22 mouse cellular contexts compared by ENCODE assay signal in genomic region chr12:100742468-100742867, GRCm38 (mm10). TPM values are rescaled to one million over a fixed set of nuclear protein-coding genes. Genes with fewer than 3 reads are reported as not detected.
DNase-seq lines count a peak whose midpoint lies in the region; ATAC-seq lines count a peak whose summit lies in the region.
"Had no signal": no experiment of that assay in that cellular context is flagged by ENCODE, and none has a peak within 500 bp of the region (broad histone marks: within the 10 kb centered on the region; RNA-seq: fewer than 3 reads in every experiment).

No protein-coding gene starts in this region.

- H3K27me3 ChIP-seq in heart, embryonic 10.5 days (ENCODE audit: insufficient read depth, poor library complexity, severe bottlenecking): no peaks in the 10 kb centered on the region
- H3K27me3 ChIP-seq: embryonic facial prominence, embryonic 13.5 days; embryonic facial prominence, embryonic 15.5 days; forebrain, embryonic 12.5 days had no signal

- no peaks in the 10 kb centered on the region for H3K36me3 ChIP-seq in heart, embryonic 10.5 days
- H3K36me3 ChIP-seq: embryonic facial prominence, embryonic 13.5 days; embryonic facial prominence, embryonic 15.5 days; forebrain, embryonic 10.5 days; forebrain, embryonic 12.5 days had no signal

- no peak overlapping the region for H3K4me3 ChIP-seq in heart, embryonic 10.5 days
- H3K4me3 ChIP-seq: embryonic facial prominence, embryonic 13.5 days; embryonic facial prominence, embryonic 15.5 days; erythroblast, embryonic 14.5 days; forebrain, embryonic 10.5 days; forebrain, embryonic 12.5 days had no signal

- no peak overlapping the region for H3K27ac ChIP-seq in heart, embryonic 10.5 days
- H3K27ac ChIP-seq: embryonic facial prominence, embryonic 13.5 days; embryonic facial prominence, embryonic 15.5 days; forebrain, embryonic 10.5 days; forebrain, embryonic 12.5 days had no signal

- no peaks in the 10 kb centered on the region for H3K9me3 ChIP-seq in heart, embryonic 10.5 days
- H3K9me3 ChIP-seq: embryonic facial prominence, embryonic 13.5 days; embryonic facial prominence, embryonic 15.5 days; forebrain, embryonic 10.5 days; forebrain, embryonic 12.5 days had no signal

- DNase-seq in heart, adult 11 months: peak; percentile 42
- no peak for DNase-seq in heart, embryonic 10.5 days (ENCODE audit: low spot score)
- no peak for DNase-seq in layer of hippocampus, adult 11-12 months (ENCODE audit: low spot score)
- no peak for DNase-seq in urinary bladder, adult 2 months (ENCODE audit: low spot score)
- DNase-seq: adrenal gland, adult 2 months; adrenal gland, postnatal 10 days; adrenal gland, postnatal 25 days; cerebellum, adult 11 months; cerebellum, adult 18-20 months; cerebellum, adult 8-10 months; cerebellum, adult 9-11 months; cerebellum, postnatal 14 days; cerebellum, postnatal 36 days; embryo, embryonic 11 days had no signal

- 58% methylated on average over 2 of the region's 2 CpGs for WGBS in heart, embryonic 10.5 days

- ATAC-seq in CD4-positive, CD25-positive, alpha-beta regulatory T cell, adult 4 months: peak; percentile 23
- ATAC-seq: forebrain, embryonic 14.5 days; forebrain, embryonic 16.5 days had no signal

- no peaks in the 10 kb centered on the region for H3K4me1 ChIP-seq in heart, embryonic 10.5 days
- H3K4me1 ChIP-seq: embryonic facial prominence, embryonic 13.5 days; embryonic facial prominence, embryonic 15.5 days; forebrain, embryonic 10.5 days; forebrain, embryonic 12.5 days had no signal

RNA-seq across cellular contexts. Expression of gene Rps6ka5, which starts 15.7 kb away (rescaled TPM):
- polyA plus RNA-seq in heart, embryonic 10.5 days (2016; fragmentation: Nextera tagmentation; extraction: Ambion mirVana): 4.9 and 5.5 TPM in 2 replicates
- 1 to 10 TPM; 3.2 to 6.2 TPM for polyA plus RNA-seq in CD4-positive, CD25-positive, alpha-beta regulatory T cell, adult 4 months (2017; shearing (Covaris generic))
- polyA plus RNA-seq in urinary bladder, adult 2 months (2012; rRNA removed): 5.2 and 7.2 TPM in 2 replicates

RNA-seq across cellular contexts. Expression of gene Dglucy, which starts 36.4 kb away (rescaled TPM):
- 0.49 and 1.8 TPM in 2 replicates for polyA plus RNA-seq in heart, embryonic 10.5 days (2016; fragmentation: Nextera tagmentation; extraction: Ambion mirVana)
- polyA plus RNA-seq in CD4-positive, CD25-positive, alpha-beta regulatory T cell, adult 4 months (2017; shearing (Covaris generic)): 10 to 100 TPM; 13.1 to 17.1 TPM
- polyA plus RNA-seq in urinary bladder, adult 2 months (2012; rRNA removed): 20.0 and 23.8 TPM in 2 replicates
- polyA plus RNA-seq: erythroblast, embryonic 14.5 days had no signal
